Mouse (Mus musculus): ENCODE data around the gene Zbtb16. TPM values are rescaled to one million over a fixed set of nuclear protein-coding genes. Genes with fewer than 3 reads are reported as not detected.

Gene Zbtb16
- polyA plus RNA-seq, 1 experiment from 2014 or later, result 6.0 TPM

- Histone ChIP-seq H3K9ac (replicated peaks; ENCODE audit: low read length) (no peak overlapping the region), H3K4me3 (replicated peaks; ENCODE audit: low read depth, low read length) (no peak overlapping the region), H3K4me1 (ENCODE audit: control insufficient read depth, insufficient read depth, low read length) (0 out of 2 replicates have a peak, but pooled peaks cover 7% of the 10 kb centered on the region), H3K9me3 (ENCODE audit: control insufficient read depth, low read length) (no peaks in the 10 kb centered on the region), H3K27ac (replicated peaks; ENCODE audit: low read depth, low read length) (no peak overlapping the region), H3K4me2 (ENCODE audit: low read length) (no peak overlapping the region), H3K36me3 (ENCODE audit: control insufficient read depth, insufficient read depth, low read length) (no peaks in the 10 kb centered on the region), H3K27me3 (ENCODE audit: control insufficient read depth, insufficient read depth, low read length) (no peaks in the 10 kb centered on the region)
- DNase-seq (no peak), ATAC-seq (ENCODE audit: low FRiP score, low TSS enrichment) (no peak)
- 94% methylated on average over 27 of the region's 27 CpGs for WGBS
Measured at GRCm38 (mm10) chr9:48803460-48804240, 32.4 kb downstream of the Zbtb16 start.

GRCm38 (mm10) chr9:48802374-48802773, 33.6 kb downstream of the Zbtb16 start:
- ATAC-seq (ENCODE audit: low FRiP score, low TSS enrichment) (no peak), DNase-seq (no peak)
- H3K27ac ChIP-seq (replicated peaks; ENCODE audit: low read depth, low read length), result no peak overlapping the region
- no peaks in the 10 kb centered on the region for H3K9me3 ChIP-seq (ENCODE audit: control insufficient read depth, low read length)
- H3K4me2 ChIP-seq (ENCODE audit: low read length), result no peak overlapping the region
- H3K27me3 ChIP-seq (ENCODE audit: control insufficient read depth, insufficient read depth, low read length), result no peaks in the 10 kb centered on the region
- WGBS, result 64% methylated on average over 5 of the region's 5 CpGs
- H3K36me3 ChIP-seq (ENCODE audit: control insufficient read depth, insufficient read depth, low read length), result no peaks in the 10 kb centered on the region
- H3K4me3 ChIP-seq (replicated peaks; ENCODE audit: low read depth, low read length), result no peak overlapping the region
- H3K9ac ChIP-seq (replicated peaks; ENCODE audit: low read length), result no peak overlapping the region
- 0 out of 2 replicates have a peak, but pooled peaks cover 10% of the 10 kb centered on the region for H3K4me1 ChIP-seq (ENCODE audit: control insufficient read depth, insufficient read depth, low read length)

DNA sequence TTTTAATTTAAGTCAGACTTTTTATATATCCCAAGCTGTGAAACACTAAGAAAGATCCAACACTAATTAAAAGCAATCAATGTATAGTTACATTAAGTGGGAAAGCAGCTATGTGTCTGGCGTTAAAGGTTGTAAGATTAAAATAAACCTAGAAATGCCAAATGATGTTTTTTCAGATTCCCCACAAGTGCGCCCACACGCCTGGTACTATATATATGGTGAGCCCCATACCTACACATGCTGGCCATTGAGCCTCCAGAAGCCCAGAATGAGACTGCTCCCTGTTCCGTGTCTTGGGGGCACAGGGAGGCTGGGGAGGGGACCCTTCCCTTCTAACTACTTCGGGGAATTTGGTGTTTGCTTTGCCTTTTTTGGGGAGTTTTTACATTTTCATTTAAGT, 34.7 kb downstream of the Zbtb16 start:
- H3K4me1 ChIP-seq (ENCODE audit: control insufficient read depth, insufficient read depth, low read length), result peaks cover 16% of the 10 kb centered on the region
- no peak overlapping the region for H3K4me2 ChIP-seq (ENCODE audit: low read length)
- no peak overlapping the region for H3K9ac ChIP-seq (replicated peaks; ENCODE audit: low read length)
- H3K27ac ChIP-seq (replicated peaks; ENCODE audit: low read depth, low read length), result no peak overlapping the region
- H3K4me3 ChIP-seq (replicated peaks; ENCODE audit: low read depth, low read length), result no peak overlapping the region
- no peaks in the 10 kb centered on the region for H3K9me3 ChIP-seq (ENCODE audit: control insufficient read depth, low read length)
- no peaks in the 10 kb centered on the region for H3K36me3 ChIP-seq (ENCODE audit: control insufficient read depth, insufficient read depth, low read length)
- ATAC-seq (ENCODE audit: low FRiP score, low TSS enrichment), result no peak
- 83% methylated on average over 5 of the region's 5 CpGs for WGBS
- no peak for DNase-seq
- H3K27me3 ChIP-seq (ENCODE audit: control insufficient read depth, insufficient read depth, low read length), result no peaks in the 10 kb centered on the region

- no peak overlapping the region for H3K9ac ChIP-seq (replicated peaks; ENCODE audit: low read length)
- H3K4me3 ChIP-seq (replicated peaks; ENCODE audit: low read depth, low read length), result no peak overlapping the region
- H3K4me2 ChIP-seq (ENCODE audit: low read length), result no peak overlapping the region
- DNase-seq, result peak; percentile 23
- no peak for ATAC-seq (ENCODE audit: low FRiP score, low TSS enrichment)
- no peaks in the 10 kb centered on the region for H3K36me3 ChIP-seq (ENCODE audit: control insufficient read depth, insufficient read depth, low read length)
- peaks cover 23% of the 10 kb centered on the region for H3K4me1 ChIP-seq (ENCODE audit: control insufficient read depth, insufficient read depth, low read length)
- no peaks in the 10 kb centered on the region for H3K27me3 ChIP-seq (ENCODE audit: control insufficient read depth, insufficient read depth, low read length)
- no peaks in the 10 kb centered on the region for H3K9me3 ChIP-seq (ENCODE audit: control insufficient read depth, low read length)
- 75% methylated on average over 8 of the region's 8 CpGs for WGBS
- 0 out of 2 replicates have a peak overlapping the region, but pooled peaks have one; percentile 32 for H3K27ac ChIP-seq (replicated peaks; ENCODE audit: low read depth, low read length)
Measured at GRCm38 (mm10) chr9:48800627-48801026, 35.4 kb downstream of the Zbtb16 start.

GRCm38 (mm10) chr9:48798044-48798443, 38.0 kb downstream of the Zbtb16 start:
- Histone ChIP-seq H3K4me3 (replicated peaks; ENCODE audit: low read depth, low read length) (no peak overlapping the region), H3K9ac (replicated peaks; ENCODE audit: low read length) (no peak overlapping the region), H3K27me3 (ENCODE audit: control insufficient read depth, insufficient read depth, low read length) (no peaks in the 10 kb centered on the region), H3K4me1 (ENCODE audit: control insufficient read depth, insufficient read depth, low read length) (peaks cover 30% of the 10 kb centered on the region), H3K36me3 (ENCODE audit: control insufficient read depth, insufficient read depth, low read length) (no peaks in the 10 kb centered on the region), H3K27ac (replicated peaks; ENCODE audit: low read depth, low read length) (no peak overlapping the region), H3K9me3 (ENCODE audit: control insufficient read depth, low read length) (no peaks in the 10 kb centered on the region), H3K4me2 (ENCODE audit: low read length) (no peak overlapping the region)
- WGBS, result 79% methylated on average over 6 of the region's 6 CpGs
- DNase-seq, result no peak
- no peak for ATAC-seq (ENCODE audit: low FRiP score, low TSS enrichment)

DNA sequence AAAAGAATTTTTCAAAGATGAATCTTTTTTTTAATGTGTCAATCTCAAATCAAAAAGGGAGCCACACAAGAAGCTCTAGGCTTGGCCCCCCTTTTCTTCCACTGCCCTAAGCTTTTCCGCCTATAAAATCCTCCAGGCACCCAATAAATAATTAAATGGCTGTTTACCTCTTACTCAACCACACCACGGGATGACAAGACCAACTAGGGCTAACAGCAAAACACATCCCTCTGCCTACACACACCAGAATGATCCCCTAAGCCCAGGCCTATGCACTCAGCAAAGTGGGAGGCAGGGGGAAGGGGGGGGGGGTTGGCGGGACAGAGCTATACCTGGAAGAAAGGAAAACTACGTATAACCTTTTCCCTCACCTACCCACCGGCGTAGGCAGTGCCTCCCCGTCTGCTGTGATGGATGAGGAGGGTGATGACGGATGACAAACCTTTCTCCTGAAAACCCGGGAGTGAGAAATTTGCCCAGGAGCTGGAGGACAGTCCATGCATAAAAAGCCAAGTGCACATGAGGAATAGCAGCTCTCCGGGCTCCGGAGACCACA, 39.7 kb downstream of the Zbtb16 start:
- no peak for ATAC-seq (ENCODE audit: low FRiP score, low TSS enrichment)
- Histone ChIP-seq H3K36me3 (ENCODE audit: control insufficient read depth, insufficient read depth, low read length) (no peaks in the 10 kb centered on the region), H3K4me2 (ENCODE audit: low read length) (peak overlapping the region; percentile 17; the same call in 1 of the 2 replicates), H3K27me3 (ENCODE audit: control insufficient read depth, insufficient read depth, low read length) (no peaks in the 10 kb centered on the region), H3K9me3 (ENCODE audit: control insufficient read depth, low read length) (no peaks in the 10 kb centered on the region), H3K9ac (replicated peaks; ENCODE audit: low read length) (no peak overlapping the region), H3K27ac (replicated peaks; ENCODE audit: low read depth, low read length) (no peak overlapping the region), H3K4me1 (ENCODE audit: control insufficient read depth, insufficient read depth, low read length) (peaks cover 30% of the 10 kb centered on the region), H3K4me3 (replicated peaks; ENCODE audit: low read depth, low read length) (no peak overlapping the region)
- 39% methylated on average over 11 of the region's 11 CpGs for WGBS
- peak; percentile 31 for DNase-seq

GRCm38 (mm10) chr9:48795740-48796139, 40.3 kb downstream of the Zbtb16 start:
- Histone ChIP-seq H3K9me3 (ENCODE audit: control insufficient read depth, low read length) (no peaks in the 10 kb centered on the region), H3K27me3 (ENCODE audit: control insufficient read depth, insufficient read depth, low read length) (no peaks in the 10 kb centered on the region), H3K4me1 (ENCODE audit: control insufficient read depth, insufficient read depth, low read length) (peaks cover 27% of the 10 kb centered on the region), H3K4me2 (ENCODE audit: low read length) (peak overlapping the region; percentile 28), H3K36me3 (ENCODE audit: control insufficient read depth, insufficient read depth, low read length) (no peaks in the 10 kb centered on the region), H3K27ac (replicated peaks; ENCODE audit: low read depth, low read length) (no peak overlapping the region), H3K9ac (replicated peaks; ENCODE audit: low read length) (no peak overlapping the region), H3K4me3 (replicated peaks; ENCODE audit: low read depth, low read length) (no peak overlapping the region)
- DNase-seq (no peak), ATAC-seq (ENCODE audit: low FRiP score, low TSS enrichment) (no peak)
- WGBS, result 26% methylated on average over 10 of the region's 10 CpGs

- no peak for DNase-seq
- Histone ChIP-seq H3K9me3 (ENCODE audit: control insufficient read depth, low read length) (no peaks in the 10 kb centered on the region), H3K27ac (replicated peaks; ENCODE audit: low read depth, low read length) (no peak overlapping the region), H3K4me3 (replicated peaks; ENCODE audit: low read depth, low read length) (no peak overlapping the region), H3K36me3 (ENCODE audit: control insufficient read depth, insufficient read depth, low read length) (no peaks in the 10 kb centered on the region), H3K4me1 (ENCODE audit: control insufficient read depth, insufficient read depth, low read length) (peaks cover 25% of the 10 kb centered on the region), H3K27me3 (ENCODE audit: control insufficient read depth, insufficient read depth, low read length) (no peaks in the 10 kb centered on the region), H3K9ac (replicated peaks; ENCODE audit: low read length) (no peak overlapping the region), H3K4me2 (ENCODE audit: low read length) (no peak overlapping the region)
- ATAC-seq (ENCODE audit: low FRiP score, low TSS enrichment), result no peak
- 11% methylated on average over 8 of the region's 8 CpGs for WGBS
Measured at GRCm38 (mm10) chr9:48795095-48795494, 40.9 kb downstream of the Zbtb16 start.

- Histone ChIP-seq H3K27me3 (ENCODE audit: control insufficient read depth, insufficient read depth, low read length) (no peaks in the 10 kb centered on the region), H3K4me1 (ENCODE audit: control insufficient read depth, insufficient read depth, low read length) (peaks cover 25% of the 10 kb centered on the region), H3K36me3 (ENCODE audit: control insufficient read depth, insufficient read depth, low read length) (no peaks in the 10 kb centered on the region), H3K9ac (replicated peaks; ENCODE audit: low read length) (no peak overlapping the region), H3K27ac (replicated peaks; ENCODE audit: low read depth, low read length) (no peak overlapping the region), H3K9me3 (ENCODE audit: control insufficient read depth, low read length) (no peaks in the 10 kb centered on the region), H3K4me3 (replicated peaks; ENCODE audit: low read depth, low read length) (no peak overlapping the region), H3K4me2 (ENCODE audit: low read length) (no peak overlapping the region)
- DNase-seq (no peak), ATAC-seq (ENCODE audit: low FRiP score, low TSS enrichment) (no peak)
- WGBS, result 58% methylated on average over 2 of the region's 2 CpGs
Measured at GRCm38 (mm10) chr9:48794463-48794862, 41.6 kb downstream of the Zbtb16 start.
